Mouse (Mus musculus): ENCODE results near the gene Gstt1. TPM values are rescaled to one million over a fixed set of nuclear protein-coding genes. Genes with fewer than 3 reads are reported as not detected.
A peak's percentile ranks its signal among the peaks of the same experiment; 100 is the strongest.
"Not testable (repeated sequence)": the region's sequence is repeated elsewhere in the genome, so short reads cannot be mapped to it uniquely, and the experiment has no call there.

The Gstt1 gene
- 1 to 10 TPM; 4.6 to 8.3 (median 4.8) TPM for total RNA-seq (2022)

GRCm38 (mm10) chr10:75798176-75798696, at the start of gene Gstt1:
TSS of gene Gstt1 (minus strand) at chr10:75798584.
- peak; percentile 62 to 77 for DNase-seq (ENCODE audit: low spot score in 2 of 2)

- DNase-seq (ENCODE audit: low spot score in 2 of 2), result no peak
Observed at GRCm38 (mm10) chr10:75845306-75845930, 47.0 kb upstream of the Gstt1 start.

GRCm38 (mm10) chr10:75844800-75845199, 46.4 kb upstream of the Gstt1 start:
- DNase-seq (ENCODE audit: low spot score in 2 of 2), result no peak

- DNase-seq (ENCODE audit: low spot score in 2 of 2), result not testable (repeated sequence)
Observed at GRCm38 (mm10) chr10:75843898-75844297, 45.5 kb upstream of the Gstt1 start.

- no peak for DNase-seq (ENCODE audit: low spot score in 2 of 2)
Observed at GRCm38 (mm10) chr10:75839092-75839491, 40.7 kb upstream of the Gstt1 start.

- peak; percentile 83 to 88 for DNase-seq (ENCODE audit: low spot score in 2 of 2)
Observed at GRCm38 (mm10) chr10:75837248-75837759, 38.9 kb upstream of the Gstt1 start, which contains the start of gene Gstt2. TSS of gene Gstt2 (minus strand) at chr10:75837424.

GRCm38 (mm10) chr10:75835761-75836531, 37.6 kb upstream of the Gstt1 start:
- DNase-seq (ENCODE audit: low spot score in 2 of 2), result no peak

- DNase-seq (ENCODE audit: low spot score in 2 of 2), result peak; percentile 33 to 69
Observed at GRCm38 (mm10) chr10:75835307-75835706, 36.9 kb upstream of the Gstt1 start.

- DNase-seq (ENCODE audit: low spot score in 2 of 2), result no peak
Observed at GRCm38 (mm10) chr10:75834721-75835120, 36.3 kb upstream of the Gstt1 start.

GRCm38 (mm10) chr10:75834250-75834649, 35.9 kb upstream of the Gstt1 start:
- peak; percentile 54 to 68 for DNase-seq (ENCODE audit: low spot score in 2 of 2)

GRCm38 (mm10) chr10:75833456-75834080, 35.2 kb upstream of the Gstt1 start:
- DNase-seq (ENCODE audit: low spot score in 2 of 2), result no peak

- peak; percentile 56 to 62 for DNase-seq (ENCODE audit: low spot score in 2 of 2)
Observed at GRCm38 (mm10) chr10:75832272-75832895, 34.0 kb upstream of the Gstt1 start.

- DNase-seq (ENCODE audit: low spot score in 2 of 2), result no peak
Observed at GRCm38 (mm10) chr10:75830275-75830670, 31.9 kb upstream of the Gstt1 start.

GRCm38 (mm10) chr10:75829529-75830274, 31.3 kb upstream of the Gstt1 start:
- no peak for DNase-seq (ENCODE audit: low spot score in 2 of 2)

- peak; percentile 91 to 94 for DNase-seq (ENCODE audit: low spot score in 2 of 2)
Observed at GRCm38 (mm10) chr10:75828500-75828931, 30.1 kb upstream of the Gstt1 start.

GRCm38 (mm10) chr10:75827668-75828360, 29.4 kb upstream of the Gstt1 start:
- DNase-seq (ENCODE audit: low spot score in 2 of 2), result peak; percentile 79 to 87

- DNase-seq (ENCODE audit: low spot score in 2 of 2), result no peak
Observed at GRCm38 (mm10) chr10:75824530-75824929, 26.1 kb upstream of the Gstt1 start.

- no peak for DNase-seq (ENCODE audit: low spot score in 2 of 2)
Observed at GRCm38 (mm10) chr10:75823782-75824181, 25.4 kb upstream of the Gstt1 start.

- no peak for DNase-seq (ENCODE audit: low spot score in 2 of 2)
Observed at GRCm38 (mm10) chr10:75822443-75822842, 24.1 kb upstream of the Gstt1 start, which contains the start of gene Gstt4. TSS of gene Gstt4 (minus strand) at chr10:75822543.

GRCm38 (mm10) chr10:75819882-75820281, 21.5 kb upstream of the Gstt1 start:
- DNase-seq (ENCODE audit: low spot score in 2 of 2), result no peak

Data from gastrocnemius, adult 8-10 months (tissue).